Mouse (Mus musculus) cerebellum, adult 18-20 months (tissue): ENCODE data around the gene Rps28.

Source experiments
- DNase-seq, 2 experiments: peaks; one replicate each; pipeline ENCODE4 v3.0.0; 2021

Gene Rps28

DNA sequence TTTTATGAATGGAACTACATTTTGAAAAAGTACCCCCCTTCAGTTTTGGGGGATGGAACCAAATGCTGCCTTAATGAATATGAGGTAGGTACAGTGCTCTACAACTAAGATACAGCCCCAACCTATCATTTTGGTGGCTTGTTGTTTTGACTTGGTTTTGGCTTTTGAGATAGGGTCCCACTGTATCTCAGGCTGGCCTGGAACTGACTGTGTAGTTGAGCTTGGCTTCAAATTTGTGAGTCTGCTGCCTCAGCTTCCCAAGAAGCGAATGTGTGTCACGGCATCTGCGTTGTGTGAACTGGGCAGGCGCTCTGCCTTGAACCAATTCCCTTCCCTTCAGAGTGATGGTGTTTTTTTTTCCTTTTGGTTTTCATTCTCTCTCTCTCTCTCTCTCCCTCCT, 52.7 kb downstream of the Rps28 start:
- no peak for DNase-seq
